Mouse (Mus musculus) hindbrain, embryonic 14.5 days (tissue): Measurements from ENCODE around the gene Pomt1. TPM values are rescaled to one million over a fixed set of nuclear protein-coding genes. Genes with fewer than 3 reads are reported as not detected.

ENCODE experiments used
- ATAC-seq: fragments of 200-750 bp; cut with Nextera tagmentation; 2 replicates; pipeline ENCODE4 v1.8.0; 2017; ENCODE audit warnings: moderate number of reproducible peaks, mild to moderate bottlenecking, moderate TSS enrichment, moderate library complexity; ENCODE audit not compliant: low FRiP score
- DNase-seq: peaks from one replicate; pipeline ENCODE4 v3.0.0-alpha.2; 2015; ENCODE audit warnings: low spot score
- H3K27ac ChIP-seq: fragments of 300-500 bp; sonication (generic); 2 replicates; pipeline ENCODE4 v1.5.1; 2014; ENCODE audit warnings: mild to moderate bottlenecking, moderate library complexity
- H3K27me3 ChIP-seq: fragments of 300-500 bp; sonication (generic); 2 replicates; pipeline ENCODE4 v1.6.1; 2014; ENCODE audit warnings: mild to moderate bottlenecking, low read length, mixed read lengths; ENCODE audit not compliant: control insufficient read depth, insufficient read depth
- H3K36me3 ChIP-seq: fragments of 300-500 bp; sonication (generic); replicated peaks from 2 replicates; pipeline ENCODE4 v1.6.1; 2014; ENCODE audit not compliant: control insufficient read depth, insufficient read depth
- H3K4me1 ChIP-seq: fragments of 300-500 bp; sonication (generic); replicated peaks from 2 replicates; pipeline ENCODE4 v1.6.1; 2014; ENCODE audit warnings: antibody characterized with exemption, low read length, mixed read lengths; ENCODE audit not compliant: control insufficient read depth, insufficient read depth
- H3K4me2 ChIP-seq: fragments of 300-500 bp; sonication (generic); replicated peaks from 2 replicates; pipeline ENCODE4 v1.6.1; 2014; ENCODE audit warnings: mild to moderate bottlenecking, moderate library complexity
- H3K4me3 ChIP-seq: fragments of 300-500 bp; sonication (generic); replicated peaks from 2 replicates; pipeline ENCODE4 v1.5.1; 2014; ENCODE audit warnings: mild to moderate bottlenecking, low read length
- H3K9ac ChIP-seq: fragments of 300-500 bp; sonication (generic); 2 replicates; pipeline ENCODE4 v1.6.1; 2014
- H3K9me3 ChIP-seq: fragments of 300-500 bp; sonication (generic); 2 replicates; pipeline ENCODE4 v1.6.1; 2016; ENCODE audit warnings: low read length; ENCODE audit not compliant: control insufficient read depth
- WGBS: fragments of 180-500 bp; shearing (Covaris S2); extraction: QIAGEN DNeasy Blood & Tissue Kit; methylation state at CpG from one replicate; pipeline ENCODE4 v1.1.7; 2014; 5-methylcytosine and 5-hydroxymethylcytosine counted together
- polyA plus RNA-seq: library from polyadenylated mRNA; unstranded; fragments of >200 nt; fragmentation: Nextera tagmentation; extraction: Ambion mirVana; gene quantifications from 2 replicates; pipeline ENCODE4 v1.2.1, GENCODE M21; 2014

The Pomt1 gene
- polyA plus RNA-seq, 1 experiment from 2014 or later, result 30.8 TPM

DNA sequence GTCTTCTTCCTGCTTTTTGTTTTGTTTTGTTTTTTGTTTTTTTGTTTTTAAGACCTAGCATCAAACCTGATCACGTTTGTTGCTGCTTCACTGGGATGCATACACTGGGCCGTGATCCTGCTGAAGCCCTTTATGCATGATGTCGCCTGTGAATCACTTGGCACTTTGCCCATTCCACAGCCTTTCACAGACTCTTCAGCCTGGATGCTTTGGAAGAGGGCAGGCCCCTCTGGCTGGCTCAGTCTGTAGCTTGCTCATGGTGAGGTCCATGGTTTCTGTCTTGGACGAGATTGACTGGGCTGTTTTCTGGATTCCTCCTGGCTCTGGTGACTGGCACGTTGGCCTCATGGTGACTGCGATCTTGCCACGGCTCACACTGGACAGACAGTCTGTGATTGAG, 34.9 kb upstream of the Pomt1 start:
- no peak overlapping the region for H3K4me3 ChIP-seq
- H3K27ac ChIP-seq, result 0 out of 2 replicates have a peak overlapping the region, but pooled peaks have one; percentile 54
- no peaks in the 10 kb centered on the region for H3K9me3 ChIP-seq
- WGBS, result 53% methylated on average over 7 of the region's 7 CpGs
- ATAC-seq (peak; percentile 76; the same call in 1 of the 2 replicates), DNase-seq (peak; percentile 62)
- H3K36me3 ChIP-seq, result peaks cover 100% of the 10 kb centered on the region
- H3K27me3 ChIP-seq, result no peaks in the 10 kb centered on the region
- H3K9ac ChIP-seq, result no peak overlapping the region
- no peaks in the 10 kb centered on the region for H3K4me1 ChIP-seq
- H3K4me2 ChIP-seq, result no peak overlapping the region

DNA sequence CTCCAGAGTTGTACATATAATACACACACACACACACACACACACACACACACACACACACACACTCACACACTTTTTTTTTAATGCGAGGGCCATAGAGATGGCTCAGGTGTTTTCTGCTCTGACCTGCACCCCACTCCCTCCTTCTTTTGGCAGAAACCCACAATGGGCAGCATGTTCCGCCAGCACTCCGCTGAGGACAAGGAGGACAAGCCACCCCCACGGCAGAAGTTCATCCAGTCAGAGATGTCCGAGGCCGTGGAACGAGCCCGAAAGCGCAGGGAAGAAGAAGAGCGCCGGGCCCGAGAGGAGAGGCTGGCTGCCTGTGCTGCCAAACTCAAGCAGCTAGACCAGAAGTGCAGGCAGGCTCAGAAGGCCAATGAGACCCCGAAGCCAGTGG, 32.5 kb upstream of the Pomt1 start:
- 94% methylated on average over 13 of the region's 13 CpGs for WGBS
- no peak overlapping the region for H3K9ac ChIP-seq

GRCm38 (mm10) chr2:32207682-32208081, 28.7 kb upstream of the Pomt1 start:
- ATAC-seq (no peak), DNase-seq (no peak)
- no peak overlapping the region for H3K4me3 ChIP-seq
- H3K9ac ChIP-seq, result no peak overlapping the region
- 88% methylated on average over 1 of the region's 1 CpGs for WGBS
- H3K36me3 ChIP-seq, result peaks cover 100% of the 10 kb centered on the region
- no peaks in the 10 kb centered on the region for H3K9me3 ChIP-seq
- H3K4me2 ChIP-seq, result no peak overlapping the region
- no peaks in the 10 kb centered on the region for H3K4me1 ChIP-seq
- H3K27me3 ChIP-seq, result no peaks in the 10 kb centered on the region
- no peak overlapping the region for H3K27ac ChIP-seq

More for the DNA sequence above, 32.5 kb upstream of the Pomt1 start:
- no peaks in the 10 kb centered on the region for H3K27me3 ChIP-seq
- ATAC-seq (no peak), DNase-seq (no peak)
- no peak overlapping the region for H3K4me2 ChIP-seq
- H3K4me1 ChIP-seq, result no peaks in the 10 kb centered on the region
- H3K9me3 ChIP-seq, result no peaks in the 10 kb centered on the region
- peaks cover 100% of the 10 kb centered on the region for H3K36me3 ChIP-seq
- no peak overlapping the region for H3K27ac ChIP-seq
- H3K4me3 ChIP-seq, result no peak overlapping the region

- 91% methylated on average over 8 of the region's 8 CpGs for WGBS
Observed at GRCm38 (mm10) chr2:32211689-32212088, 24.7 kb upstream of the Pomt1 start.

DNA sequence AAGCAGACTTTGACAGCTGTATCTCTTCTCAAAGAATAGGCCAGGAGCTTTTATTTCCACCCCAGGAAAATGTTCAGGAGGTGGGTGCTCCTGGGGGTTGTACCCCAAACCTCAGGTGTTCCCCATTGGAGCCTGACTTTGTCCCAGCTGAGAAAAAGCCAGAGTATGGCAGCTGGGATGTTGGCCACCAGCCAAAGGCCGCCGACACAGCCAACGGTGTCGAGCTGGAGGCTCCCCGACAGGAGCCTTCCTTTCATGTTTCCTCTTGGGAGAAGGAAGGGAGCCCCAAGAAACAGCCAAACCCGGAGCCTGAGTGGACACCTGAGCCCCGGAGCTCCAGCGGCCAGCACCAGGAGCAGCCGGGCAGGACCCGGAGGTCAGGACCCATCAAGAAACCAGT, 23.4 kb upstream of the Pomt1 start:
- H3K36me3 ChIP-seq, result peaks cover 100% of the 10 kb centered on the region
- H3K4me3 ChIP-seq, result no peak overlapping the region
- DNase-seq, result no peak
- H3K9me3 ChIP-seq, result no peaks in the 10 kb centered on the region
- H3K27ac ChIP-seq, result no peak overlapping the region
- no peaks in the 10 kb centered on the region for H3K4me1 ChIP-seq
- ATAC-seq, result no peak
- WGBS, result 63% methylated on average over 10 of the region's 10 CpGs
- H3K4me2 ChIP-seq, result no peak overlapping the region
- H3K27me3 ChIP-seq, result no peaks in the 10 kb centered on the region
- H3K9ac ChIP-seq, result no peak overlapping the region

More at GRCm38 (mm10) chr2:32211689-32212088, 24.7 kb upstream of the Pomt1 start:
- H3K9me3 ChIP-seq, result no peaks in the 10 kb centered on the region
- H3K36me3 ChIP-seq, result peaks cover 100% of the 10 kb centered on the region
- ATAC-seq, result no peak
- H3K27me3 ChIP-seq, result no peaks in the 10 kb centered on the region
- DNase-seq, result no peak
- no peaks in the 10 kb centered on the region for H3K4me1 ChIP-seq
- no peak overlapping the region for H3K27ac ChIP-seq
- no peak overlapping the region for H3K4me3 ChIP-seq
- H3K4me2 ChIP-seq, result no peak overlapping the region
- no peak overlapping the region for H3K9ac ChIP-seq

GRCm38 (mm10) chr2:32215576-32215975, 20.8 kb upstream of the Pomt1 start:
- WGBS, result 92% methylated on average over 10 of the region's 10 CpGs
- no peak for ATAC-seq
- no peak for DNase-seq

GRCm38 (mm10) chr2:32216506-32216905, 19.9 kb upstream of the Pomt1 start:
- 82% methylated on average over 10 of the region's 10 CpGs for WGBS
- Histone ChIP-seq H3K9me3 (no peaks in the 10 kb centered on the region), H3K4me3 (no peak overlapping the region), H3K4me2 (no peak overlapping the region), H3K4me1 (no peaks in the 10 kb centered on the region), H3K9ac (no peak overlapping the region), H3K36me3 (peaks cover 100% of the 10 kb centered on the region), H3K27me3 (no peaks in the 10 kb centered on the region), H3K27ac (no peak overlapping the region)
- ATAC-seq (no peak), DNase-seq (no peak)

More at GRCm38 (mm10) chr2:32215576-32215975, 20.8 kb upstream of the Pomt1 start:
- no peaks in the 10 kb centered on the region for H3K27me3 ChIP-seq
- no peaks in the 10 kb centered on the region for H3K4me1 ChIP-seq
- no peaks in the 10 kb centered on the region for H3K9me3 ChIP-seq
- no peak overlapping the region for H3K4me3 ChIP-seq
- H3K36me3 ChIP-seq, result peaks cover 100% of the 10 kb centered on the region
- H3K4me2 ChIP-seq, result no peak overlapping the region
- no peak overlapping the region for H3K27ac ChIP-seq
- H3K9ac ChIP-seq, result no peak overlapping the region

GRCm38 (mm10) chr2:32217656-32218055, 18.7 kb upstream of the Pomt1 start:
- H3K9ac ChIP-seq, result no peak overlapping the region
- H3K4me3 ChIP-seq, result no peak overlapping the region
- no peaks in the 10 kb centered on the region for H3K9me3 ChIP-seq
- DNase-seq (no peak), ATAC-seq (no peak)
- peaks cover 100% of the 10 kb centered on the region for H3K36me3 ChIP-seq
- no peak overlapping the region for H3K27ac ChIP-seq
- WGBS, result 93% methylated on average over 8 of the region's 8 CpGs
- H3K4me1 ChIP-seq, result no peaks in the 10 kb centered on the region
- no peak overlapping the region for H3K4me2 ChIP-seq
- no peaks in the 10 kb centered on the region for H3K27me3 ChIP-seq

DNA sequence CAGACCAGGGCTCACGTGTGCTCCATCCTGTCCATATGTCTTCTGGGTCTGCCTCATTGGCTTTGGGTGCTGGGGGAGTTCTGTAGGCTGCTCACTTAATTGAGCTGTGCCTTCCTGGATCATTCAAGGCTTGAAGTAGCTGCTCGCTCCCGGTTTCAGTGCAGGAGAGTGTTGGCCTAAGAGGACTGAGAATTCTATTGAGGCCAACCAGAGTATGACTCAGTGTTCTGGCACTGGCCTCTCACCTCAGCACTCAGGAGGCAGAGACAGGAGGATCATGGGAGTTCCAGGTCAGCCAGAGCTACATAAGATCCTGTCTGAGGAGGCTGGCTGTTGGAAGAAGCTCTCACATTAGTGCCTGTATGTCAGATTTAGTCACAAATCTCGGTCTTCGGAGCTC, 18.3 kb upstream of the Pomt1 start:
- DNase-seq, result no peak
- no peak for ATAC-seq
- Histone ChIP-seq H3K4me3 (no peak overlapping the region), H3K9me3 (no peaks in the 10 kb centered on the region), H3K9ac (no peak overlapping the region), H3K27me3 (no peaks in the 10 kb centered on the region), H3K4me2 (no peak overlapping the region), H3K4me1 (no peaks in the 10 kb centered on the region), H3K27ac (no peak overlapping the region), H3K36me3 (peaks cover 100% of the 10 kb centered on the region)
- 95% methylated on average over 5 of the region's 5 CpGs for WGBS
